Mouse (Mus musculus) liver, adult 2 months (tissue): Measurements from ENCODE around the gene Usp21.

Source experiments
- CTCF ChIP-seq: fragments of 200-500 bp; IDR thresholded peaks from 2 replicates; pipeline ENCODE4 v1.5.1; 2011; ENCODE audit warnings: low read depth, low read length, control low read depth
- POLR2A ChIP-seq: fragments of 200-500 bp; IDR thresholded peaks from 2 replicates; pipeline ENCODE4 v1.6.1; 2011; ENCODE audit warnings: low read length, control low read depth; ENCODE audit not compliant: insufficient read depth; ENCODE audit errors: extremely low read depth

DNA sequence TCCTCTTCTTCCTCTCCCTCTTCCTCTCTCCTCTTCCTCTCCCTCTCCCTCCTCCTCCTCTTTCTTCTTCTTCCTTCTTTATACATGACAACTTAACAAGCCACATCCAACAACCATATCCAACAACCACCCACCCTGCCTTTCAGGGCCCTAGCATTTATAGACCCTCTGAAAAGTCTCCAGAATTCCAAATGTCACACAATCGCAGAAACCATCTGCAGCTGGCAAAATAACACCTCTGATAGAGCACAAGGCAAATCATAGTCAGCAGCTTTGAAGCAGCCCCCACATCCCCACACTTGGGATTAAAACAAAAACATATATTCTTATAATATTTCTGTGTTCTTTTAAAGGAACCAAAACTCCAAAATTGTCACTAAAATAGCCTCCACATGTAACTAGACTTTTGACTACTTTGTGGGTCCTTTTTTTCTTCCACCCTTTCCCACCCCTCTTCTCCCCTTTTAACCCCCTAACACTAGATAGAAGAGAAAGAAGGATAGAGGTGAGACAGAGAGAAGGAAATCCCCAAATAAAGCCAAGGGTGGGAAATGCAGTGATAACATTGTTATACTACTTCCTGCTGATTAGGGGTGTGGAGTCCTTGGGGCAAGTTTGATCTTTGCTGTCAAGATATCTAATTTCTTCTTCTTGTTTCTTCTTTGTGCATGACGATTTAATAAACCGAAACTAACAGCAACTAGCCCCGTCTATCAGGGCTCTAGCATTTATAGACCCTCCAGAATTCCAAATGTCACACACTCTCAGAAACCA lies 21.6 kb downstream of the Usp21 start:
- TF ChIP-seq CTCF, result no peak
- TF ChIP-seq POLR2A, result no peak
